Mouse (Mus musculus): ENCODE measurements around the gene Nfic.
A peak's percentile ranks its signal among the peaks of the same experiment; 100 is the strongest.
"Not testable (repeated sequence)": the region's sequence is repeated elsewhere in the genome, so short reads cannot be mapped to it uniquely, and the experiment has no call there.

Gene Nfic

GRCm38 (mm10) chr10:81460471-81460870, 5.0 kb upstream of the Nfic start:
- DNase-seq (ENCODE audit: low spot score in 2 of 2) = no peak

GRCm38 (mm10) chr10:81459399-81459798, 4.0 kb upstream of the Nfic start:
- no peak for DNase-seq (ENCODE audit: low spot score in 2 of 2)

GRCm38 (mm10) chr10:81458267-81458666, 2.8 kb upstream of the Nfic start:
- DNase-seq (ENCODE audit: low spot score in 2 of 2) = no peak

GRCm38 (mm10) chr10:81457624-81458023, 2.2 kb upstream of the Nfic start:
- no peak for DNase-seq (ENCODE audit: low spot score in 2 of 2)

- DNase-seq (ENCODE audit: low spot score in 2 of 2) = no peak
Observed at GRCm38 (mm10) chr10:81456983-81457563, 1.6 kb upstream of the Nfic start.

GRCm38 (mm10) chr10:81454106-81454505, 1.3 kb downstream of the Nfic start:
- no peak for DNase-seq (ENCODE audit: low spot score in 2 of 2)

- no peak for DNase-seq (ENCODE audit: low spot score in 2 of 2)
Observed at GRCm38 (mm10) chr10:81452947-81453288, 2.5 kb downstream of the Nfic start.

GRCm38 (mm10) chr10:81452237-81452946, 3.0 kb downstream of the Nfic start:
- DNase-seq (ENCODE audit: low spot score in 2 of 2) = no peak

- no peak for DNase-seq (ENCODE audit: low spot score in 2 of 2)
Observed at GRCm38 (mm10) chr10:81451365-81451745, 4.1 kb downstream of the Nfic start.

- no peak for DNase-seq (ENCODE audit: low spot score in 2 of 2)
Observed at GRCm38 (mm10) chr10:81450641-81451364, 4.6 kb downstream of the Nfic start.

- peak; percentile 79 to 83 for DNase-seq (ENCODE audit: low spot score in 2 of 2)
Observed at GRCm38 (mm10) chr10:81450140-81450539, 5.3 kb downstream of the Nfic start.

- DNase-seq (ENCODE audit: low spot score in 2 of 2) = not testable (repeated sequence)
Observed at GRCm38 (mm10) chr10:81445516-81445915, 9.9 kb downstream of the Nfic start.

- DNase-seq (ENCODE audit: low spot score in 2 of 2) = no peak
Observed at GRCm38 (mm10) chr10:81441019-81441418, 14.4 kb downstream of the Nfic start.

- no peak for DNase-seq (ENCODE audit: low spot score in 2 of 2)
Observed at GRCm38 (mm10) chr10:81435436-81435835, 20.0 kb downstream of the Nfic start.

- peak in 1 of 2 experiments; percentile 20 for DNase-seq (ENCODE audit: low spot score in 2 of 2)
Observed at GRCm38 (mm10) chr10:81434361-81435263, 20.8 kb downstream of the Nfic start.

- peak; percentile 78 to 82 for DNase-seq (ENCODE audit: low spot score in 2 of 2)
Observed at GRCm38 (mm10) chr10:81433541-81434289, 21.7 kb downstream of the Nfic start.

GRCm38 (mm10) chr10:81432868-81433262, 22.6 kb downstream of the Nfic start:
- peak; percentile 94 to 95 for DNase-seq (ENCODE audit: low spot score in 2 of 2)

- no peak for DNase-seq (ENCODE audit: low spot score in 2 of 2)
Observed at GRCm38 (mm10) chr10:81432169-81432867, 23.1 kb downstream of the Nfic start.

- peak in 1 of 2 experiments; percentile 28 for DNase-seq (ENCODE audit: low spot score in 2 of 2)
Observed at GRCm38 (mm10) chr10:81431526-81432168, 23.8 kb downstream of the Nfic start.
